ENCODE assay signal across 8 mouse cellular contexts in genomic region chr14:30352951-30353270, GRCm38 (mm10).
DNase-seq lines count a peak whose midpoint lies in the region; ATAC-seq and TF ChIP-seq lines count a peak whose summit lies in the region.

No protein-coding gene starts in this region.

- H3K27ac ChIP-seq in liver, embryonic 11.5 days (ENCODE audit: low read depth, low read length), result no peak overlapping the region
- H3K27ac ChIP-seq in embryonic facial prominence, embryonic 15.5 days (replicated peaks), result no peak overlapping the region
- peak overlapping the region; percentile 68 for H3K27ac ChIP-seq in hindbrain, embryonic 16.5 days (ENCODE audit: low read depth, low read length)
- H3K27ac ChIP-seq in midbrain, postnatal 0 days (ENCODE audit: low read depth, low read length), result peak overlapping the region; percentile 62

- peaks cover 54% of the 10 kb centered on the region for H3K27me3 ChIP-seq in liver, embryonic 11.5 days (replicated peaks; ENCODE audit: control insufficient read depth, insufficient read depth, low read length)
- H3K27me3 ChIP-seq in embryonic facial prominence, embryonic 15.5 days, result peaks cover 8% of the 10 kb centered on the region
- no peaks in the 10 kb centered on the region for H3K27me3 ChIP-seq in hindbrain, embryonic 16.5 days (replicated peaks; ENCODE audit: control insufficient read depth, insufficient read depth, low read length)
- no peaks in the 10 kb centered on the region for H3K27me3 ChIP-seq in midbrain, postnatal 0 days (ENCODE audit: insufficient read depth, low read length)

- H3K4me3 ChIP-seq in liver, embryonic 11.5 days (ENCODE audit: low read depth, low read length), result peak overlapping the region; percentile 59
- H3K4me3 ChIP-seq in embryonic facial prominence, embryonic 15.5 days (replicated peaks), result peak overlapping the region; percentile 66
- H3K4me3 ChIP-seq in hindbrain, embryonic 16.5 days (ENCODE audit: low read length), result peak overlapping the region; percentile 79
- peak overlapping the region; percentile 79 for H3K4me3 ChIP-seq in midbrain, postnatal 0 days (ENCODE audit: low read depth, low read length)

- ATAC-seq in liver, embryonic 11.5 days (replicated peaks; ENCODE audit: low FRiP score), result no peak
- no peak for ATAC-seq in embryonic facial prominence, embryonic 15.5 days (ENCODE audit: insufficient number of reproducible peaks, low FRiP score, low TSS enrichment, low read depth)
- ATAC-seq in hindbrain, embryonic 16.5 days, result no peak
- no peak; the same call in 1 of the 2 replicates for ATAC-seq in midbrain, postnatal 0 days (ENCODE audit: low FRiP score)

- no peaks in the 10 kb centered on the region for H3K36me3 ChIP-seq in liver, embryonic 11.5 days (ENCODE audit: control insufficient read depth, insufficient read depth, low read length)
- H3K36me3 ChIP-seq in embryonic facial prominence, embryonic 15.5 days, result no peaks in the 10 kb centered on the region
- H3K36me3 ChIP-seq in hindbrain, embryonic 16.5 days (ENCODE audit: control insufficient read depth, insufficient read depth, low read length), result no peaks in the 10 kb centered on the region
- 0 out of 2 replicates have a peak, but pooled peaks cover 3% of the 10 kb centered on the region for H3K36me3 ChIP-seq in midbrain, postnatal 0 days (ENCODE audit: insufficient read depth, low read length)

- DNase-seq in liver, embryonic 11.5 days (ENCODE audit: low spot score), result no peak
- DNase-seq in liver, result no peak
- no peak for DNase-seq in midbrain, postnatal 0 days (ENCODE audit: low spot score)
- DNase-seq in T-cell, adult 2 months (ENCODE audit: low spot score), result no peak
- no peak for DNase-seq in urinary bladder, postnatal 36 days (ENCODE audit: low spot score in 2 of 2)
- DNase-seq in right cerebral cortex, postnatal 25 days, result no peak

- H3K9ac ChIP-seq in liver, embryonic 11.5 days (ENCODE audit: low read depth, low read length), result no peak overlapping the region
- peak overlapping the region; percentile 6; the same call in 1 of the 2 replicates for H3K9ac ChIP-seq in embryonic facial prominence, embryonic 15.5 days
- peak overlapping the region; percentile 89 for H3K9ac ChIP-seq in hindbrain, embryonic 16.5 days (ENCODE audit: low read depth, low read length)
- peak overlapping the region; percentile 92 for H3K9ac ChIP-seq in midbrain, postnatal 0 days (replicated peaks; ENCODE audit: low read length, poor library complexity, severe bottlenecking)

- no peaks in the 10 kb centered on the region for H3K9me3 ChIP-seq in liver, embryonic 11.5 days (ENCODE audit: control insufficient read depth, low read length)
- no peaks in the 10 kb centered on the region for H3K9me3 ChIP-seq in embryonic facial prominence, embryonic 15.5 days (replicated peaks)
- no peaks in the 10 kb centered on the region for H3K9me3 ChIP-seq in hindbrain, embryonic 16.5 days (ENCODE audit: control insufficient read depth, low read length)
- H3K9me3 ChIP-seq in midbrain, postnatal 0 days (ENCODE audit: low read length), result no peaks in the 10 kb centered on the region

- 2% methylated on average over 10 of the region's 10 CpGs for WGBS in liver, embryonic 11.5 days
- WGBS in embryonic facial prominence, embryonic 15.5 days, result 0% methylated on average over 10 of the region's 10 CpGs
- WGBS in hindbrain, embryonic 16.5 days, result 2% methylated on average over 10 of the region's 10 CpGs
- under 1% methylated on average over 10 of the region's 10 CpGs for WGBS in midbrain, postnatal 0 days

- TF ChIP-seq CTCF in midbrain, postnatal 0 days (IDR thresholded peaks at IDR 0.05), result no peak

- peak overlapping the region; percentile 74 for H3K4me2 ChIP-seq in liver, embryonic 11.5 days
- H3K4me2 ChIP-seq in embryonic facial prominence, embryonic 15.5 days (replicated peaks), result peak overlapping the region; percentile 93
- peak overlapping the region; percentile 79 for H3K4me2 ChIP-seq in hindbrain, embryonic 16.5 days (ENCODE audit: low read length)
- peak overlapping the region; percentile 92 for H3K4me2 ChIP-seq in midbrain, postnatal 0 days (ENCODE audit: low read depth, low read length, poor library complexity, severe bottlenecking)

- H3K4me1 ChIP-seq in liver, embryonic 11.5 days (replicated peaks; ENCODE audit: control insufficient read depth, insufficient read depth, low read length), result no peaks in the 10 kb centered on the region
- H3K4me1 ChIP-seq in embryonic facial prominence, embryonic 15.5 days, result peaks cover 20% of the 10 kb centered on the region
- peaks cover 11% of the 10 kb centered on the region for H3K4me1 ChIP-seq in hindbrain, embryonic 16.5 days (ENCODE audit: control insufficient read depth, insufficient read depth, low read depth, low read length)
- H3K4me1 ChIP-seq in midbrain, postnatal 0 days (ENCODE audit: insufficient read depth, low read length), result 0 out of 2 replicates have a peak, but pooled peaks cover 3% of the 10 kb centered on the region

Comparison
In these comparisons a context has a peak if more than half of its experiments do, and no peak if none do; other contexts are left out.
1. H3K27ac ChIP-seq: peak in hindbrain, embryonic 16.5 days (single experiment) and midbrain, postnatal 0 days (single experiment); none in liver, embryonic 11.5 days (single experiment) and embryonic facial prominence, embryonic 15.5 days (single experiment).
2. Peak in every context shown above with its lines, with median percentiles within 50 percentile points of each other: H3K4me2 ChIP-seq and H3K4me3 ChIP-seq.